Mouse (Mus musculus) liver, postnatal 0 days (tissue): ENCODE measurements at regions not wholly inside any gene's neighbourhood (a gene's known extent, or its start where the extent isn't known, plus 50 kb on each side); places are given as distances from the start of the nearest gene placed in this dataset.
A peak's percentile ranks its signal among the peaks of the same experiment; 100 is the strongest.

Source experiments
- ATAC-seq: fragments of 200-750 bp; cut with Nextera tagmentation; 2 replicates; pipeline ENCODE4 v1.8.0; 2017; ENCODE audit warnings: mild to moderate bottlenecking, moderate library complexity
- DNase-seq: peaks from one replicate; pipeline ENCODE4 v3.0.0-alpha.2; 2016
- H3K27ac ChIP-seq: fragments of 300-500 bp; sonication (generic); 2 replicates; pipeline ENCODE4 v1.5.1; 2014; ENCODE audit warnings: antibody characterized with exemption, moderate library complexity, mild to moderate bottlenecking, low read depth
- H3K27me3 ChIP-seq: fragments of 300-500 bp; sonication (generic); 2 replicates; pipeline ENCODE4 v1.6.1; 2014; ENCODE audit warnings: low read length, control low read depth, mixed read lengths; ENCODE audit not compliant: insufficient read depth
- H3K36me3 ChIP-seq: fragments of 300-500 bp; sonication (generic); replicated peaks from 2 replicates; pipeline ENCODE4 v1.6.1; 2014; ENCODE audit warnings: mild to moderate bottlenecking, control low read depth, low read length, moderate library complexity, mixed read lengths; ENCODE audit not compliant: insufficient read depth
- H3K4me1 ChIP-seq: fragments of 300-500 bp; sonication (generic); 2 replicates; pipeline ENCODE4 v1.6.1; 2014; ENCODE audit warnings: antibody characterized with exemption, mild to moderate bottlenecking, control low read depth; ENCODE audit not compliant: insufficient read depth
- H3K4me2 ChIP-seq: fragments of 300-500 bp; sonication (generic); 2 replicates; pipeline ENCODE4 v1.6.1; 2014; ENCODE audit warnings: low read depth, mild to moderate bottlenecking, low read length, moderate library complexity, mixed read lengths
- H3K4me3 ChIP-seq: fragments of 300-500 bp; sonication (generic); 2 replicates; pipeline ENCODE4 v1.5.1; 2014; ENCODE audit warnings: low read depth, low read length
- H3K9ac ChIP-seq: fragments of 300-500 bp; sonication (generic); replicated peaks from 2 replicates; pipeline ENCODE4 v1.6.1; 2014; ENCODE audit warnings: mild to moderate bottlenecking, moderate library complexity
- H3K9me3 ChIP-seq: fragments of 300-500 bp; sonication (generic); 2 replicates; pipeline ENCODE4 v1.6.1; 2016; ENCODE audit warnings: mild to moderate bottlenecking, control low read depth, low read length, mixed read lengths
- CTCF ChIP-seq: sonication (generic); IDR thresholded peaks from 2 replicates; pipeline ENCODE4 v1.5.1; 2016; ENCODE audit warnings: antibody characterized with exemption, low read depth
- EP300 ChIP-seq: IDR thresholded peaks from 2 replicates; pipeline ENCODE4 v1.6.1; 2016; ENCODE audit warnings: antibody characterized with exemption, low read depth, mild to moderate bottlenecking
- WGBS: fragments of 180-500 bp; shearing (Covaris S2); extraction: QIAGEN DNeasy Blood & Tissue Kit; methylation state at CpG from one replicate; pipeline ENCODE4 v1.1.7; 2014; ENCODE audit not compliant: insufficient replicate concordance; 5-methylcytosine and 5-hydroxymethylcytosine counted together

DNA sequence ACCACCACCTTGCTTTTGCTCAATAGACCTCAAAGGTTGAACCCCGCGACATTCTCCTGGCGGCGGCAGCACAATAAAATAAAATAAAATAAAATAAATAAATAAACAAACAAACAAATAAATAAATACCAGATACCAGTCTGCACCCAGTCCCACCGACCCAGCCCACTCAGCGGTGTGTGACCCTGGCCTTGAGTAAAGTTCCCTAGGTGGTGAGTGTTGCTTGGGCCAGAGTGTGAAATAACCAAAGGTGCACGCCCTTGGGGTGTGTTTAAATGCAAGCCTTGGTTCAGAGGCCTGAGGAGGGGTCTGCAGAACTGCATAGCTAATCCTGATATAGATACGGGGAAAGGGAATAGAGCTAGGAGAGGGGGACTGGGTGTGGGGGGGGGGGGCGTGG lies 68.4 kb downstream of the Zfp706 start:
- H3K27me3 ChIP-seq, result no peaks in the 10 kb centered on the region
- no peaks in the 10 kb centered on the region for H3K9me3 ChIP-seq
- peak overlapping the region; percentile 83; the same call in 1 of the 2 replicates for H3K27ac ChIP-seq
- H3K9ac ChIP-seq, result no peak overlapping the region
- H3K4me1 ChIP-seq, result peaks cover 17% of the 10 kb centered on the region
- H3K4me2 ChIP-seq, result peak overlapping the region; percentile 92
- TF ChIP-seq EP300 (no peak), CTCF (no peak)
- H3K4me3 ChIP-seq, result peak overlapping the region; percentile 58
- ATAC-seq (no peak), DNase-seq (no peak)
- 34% methylated on average over 8 of the region's 9 CpGs for WGBS
- no peaks in the 10 kb centered on the region for H3K36me3 ChIP-seq

GRCm38 (mm10) chr15:36938511-36939150 lies 68.9 kb downstream of the Zfp706 start:
- H3K4me3 ChIP-seq, result peak overlapping the region; percentile 58
- H3K9ac ChIP-seq, result peak overlapping the region; percentile 67
- no peaks in the 10 kb centered on the region for H3K9me3 ChIP-seq
- DNase-seq, result peak; percentile 85
- under 1% methylated on average over 48 of the region's 57 CpGs for WGBS
- ATAC-seq, result peak; percentile 95
- H3K4me1 ChIP-seq, result peaks cover 17% of the 10 kb centered on the region
- H3K27me3 ChIP-seq, result no peaks in the 10 kb centered on the region
- H3K4me2 ChIP-seq, result peak overlapping the region; percentile 92
- no peak for TF ChIP-seq EP300
- TF ChIP-seq CTCF, result no peak
- H3K27ac ChIP-seq, result peak overlapping the region; percentile 83
- H3K36me3 ChIP-seq, result no peaks in the 10 kb centered on the region

GRCm38 (mm10) chr15:36937757-36938498 lies 69.6 kb downstream of the Zfp706 start:
- H3K36me3 ChIP-seq, result no peaks in the 10 kb centered on the region
- ATAC-seq (peak; percentile 1), DNase-seq (no peak)
- TF ChIP-seq EP300 (no peak), CTCF (no peak)
- H3K9me3 ChIP-seq, result no peaks in the 10 kb centered on the region
- H3K4me2 ChIP-seq, result peak overlapping the region; percentile 92
- WGBS, result 24% methylated on average over 13 of the region's 13 CpGs
- peaks cover 17% of the 10 kb centered on the region for H3K4me1 ChIP-seq
- no peaks in the 10 kb centered on the region for H3K27me3 ChIP-seq
- H3K27ac ChIP-seq, result peak overlapping the region; percentile 83
- peak overlapping the region; percentile 67 for H3K9ac ChIP-seq
- peak overlapping the region; percentile 58 for H3K4me3 ChIP-seq

DNA sequence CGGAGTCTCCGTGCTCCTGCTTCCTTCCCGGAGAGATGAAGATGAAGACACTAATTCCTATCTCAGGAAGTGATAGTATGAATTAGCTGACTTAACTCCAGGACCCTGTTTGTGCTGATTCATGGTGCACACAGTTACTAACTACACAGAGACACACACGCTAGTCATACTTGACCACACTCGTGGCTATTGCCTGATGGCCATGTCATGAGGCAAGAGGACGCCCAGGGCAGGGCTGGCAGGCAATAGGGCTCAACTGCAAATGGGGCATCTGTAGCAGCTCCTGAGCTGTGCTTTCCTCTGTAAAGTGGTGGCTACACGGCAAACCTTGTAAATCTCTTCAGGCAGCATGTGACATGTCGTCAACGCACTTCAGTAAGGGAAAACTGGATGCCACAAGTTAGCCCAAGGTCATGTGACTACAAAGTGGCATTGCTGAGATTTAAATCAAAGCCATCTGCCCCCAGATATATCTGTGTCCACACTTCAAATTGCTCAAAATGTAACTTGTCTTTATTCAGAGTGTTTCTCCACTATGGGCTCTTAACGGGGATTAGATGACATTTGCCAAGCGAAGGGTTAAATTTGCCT lies 70.4 kb downstream of the Zfp706 start:
- no peak overlapping the region for H3K27ac ChIP-seq
- peaks cover 17% of the 10 kb centered on the region for H3K4me1 ChIP-seq
- ATAC-seq, result no peak
- WGBS, result 68% methylated on average over 11 of the region's 11 CpGs
- no peaks in the 10 kb centered on the region for H3K36me3 ChIP-seq
- no peaks in the 10 kb centered on the region for H3K9me3 ChIP-seq
- no peak overlapping the region for H3K4me3 ChIP-seq
- no peak overlapping the region for H3K9ac ChIP-seq
- DNase-seq, result no peak
- TF ChIP-seq EP300, result no peak
- TF ChIP-seq CTCF, result no peak
- H3K4me2 ChIP-seq, result no peak overlapping the region
- H3K27me3 ChIP-seq, result no peaks in the 10 kb centered on the region

DNA sequence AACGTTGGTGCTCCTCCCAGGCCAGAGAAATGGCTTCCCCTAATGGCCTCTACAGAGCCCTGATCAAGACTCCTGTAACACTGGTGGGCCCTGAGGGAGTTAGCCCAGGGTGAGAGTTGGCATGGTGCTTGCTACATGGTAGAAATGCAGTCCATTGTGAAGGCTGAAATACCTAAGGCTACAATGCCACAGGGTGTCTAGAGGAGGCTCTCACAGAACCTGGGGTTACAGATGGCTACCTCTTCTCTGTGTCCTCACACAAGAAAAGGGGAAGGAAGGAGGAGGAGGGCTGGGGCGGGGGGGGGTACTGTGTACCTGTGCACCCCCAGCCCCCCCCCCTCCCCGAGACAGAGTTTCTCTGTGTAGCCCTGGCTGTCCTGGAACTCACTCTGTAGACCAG lies 72.8 kb downstream of the Zfp706 start:
- no peak for ATAC-seq
- WGBS, result 49% methylated on average over 3 of the region's 3 CpGs

DNA sequence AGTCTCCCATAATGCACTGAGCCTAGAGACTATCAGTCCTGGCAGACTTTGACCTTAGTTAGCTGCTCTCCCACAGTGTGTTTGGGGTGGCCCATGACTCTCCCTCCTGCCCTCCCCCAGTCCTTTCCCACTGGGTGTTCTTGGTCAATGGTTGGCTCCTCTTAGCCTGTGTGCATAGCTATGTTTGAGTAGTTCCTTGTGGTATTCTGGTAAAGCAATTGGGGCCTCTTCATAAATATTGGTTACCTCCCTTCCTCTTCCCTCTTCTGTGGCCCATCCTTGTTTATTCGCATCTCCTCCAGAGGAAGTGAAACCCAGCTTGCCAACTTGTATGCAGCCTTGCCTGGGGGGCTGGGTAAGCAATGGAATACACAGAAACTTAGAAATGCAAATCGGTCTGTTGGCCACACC lies 74.0 kb downstream of the Zfp706 start:
- Histone ChIP-seq H3K36me3 (no peaks in the 10 kb centered on the region), H3K4me1 (peaks cover 13% of the 10 kb centered on the region), H3K9ac (no peak overlapping the region), H3K4me3 (no peak overlapping the region), H3K4me2 (no peak overlapping the region), H3K27me3 (no peaks in the 10 kb centered on the region), H3K27ac (no peak overlapping the region; the same call in 1 of the 2 replicates), H3K9me3 (no peaks in the 10 kb centered on the region)
- DNase-seq (no peak), ATAC-seq (peak; percentile 32)
- TF ChIP-seq EP300, result no peak
- TF ChIP-seq CTCF, result no peak
- WGBS, result 72% methylated on average over 2 of the region's 2 CpGs

More for the DNA sequence above, 72.8 kb downstream of the Zfp706 start:
- peaks cover 17% of the 10 kb centered on the region for H3K4me1 ChIP-seq
- H3K9ac ChIP-seq, result no peak overlapping the region
- no peak overlapping the region for H3K4me2 ChIP-seq
- no peak for TF ChIP-seq EP300
- TF ChIP-seq CTCF, result no peak
- no peak for DNase-seq
- no peaks in the 10 kb centered on the region for H3K36me3 ChIP-seq
- H3K27ac ChIP-seq, result 0 out of 2 replicates have a peak overlapping the region, but pooled peaks have one; percentile 2
- no peak overlapping the region for H3K4me3 ChIP-seq
- no peaks in the 10 kb centered on the region for H3K27me3 ChIP-seq
- no peaks in the 10 kb centered on the region for H3K9me3 ChIP-seq
